Mouse (Mus musculus) midbrain, embryonic 12.5 days (tissue): ENCODE measurements around the gene Cth. TPM values are rescaled to one million over a fixed set of nuclear protein-coding genes. Genes with fewer than 3 reads are reported as not detected.

ENCODE experiments used
- ATAC-seq: fragments of 200-750 bp; cut with Nextera tagmentation; 2 replicates; pipeline ENCODE4 v1.8.0; 2017; ENCODE audit warnings: low read depth, moderate TSS enrichment, moderate library complexity; ENCODE audit not compliant: low FRiP score
- H3K27ac ChIP-seq: fragments of 300-500 bp; sonication (generic); replicated peaks from 2 replicates; pipeline ENCODE4 v1.5.1; 2016; ENCODE audit warnings: mild to moderate bottlenecking
- H3K27me3 ChIP-seq: fragments of 300-500 bp; sonication (generic); 2 replicates; pipeline ENCODE4 v1.6.1; 2016; ENCODE audit warnings: mild to moderate bottlenecking
- H3K36me3 ChIP-seq: fragments of 300-500 bp; sonication (generic); 2 replicates; pipeline ENCODE4 v1.6.1; 2016
- H3K4me1 ChIP-seq: fragments of 300-500 bp; sonication (generic); 2 replicates; pipeline ENCODE4 v1.6.1; 2016
- H3K4me2 ChIP-seq: fragments of 300-500 bp; sonication (generic); replicated peaks from 2 replicates; pipeline ENCODE4 v1.6.1; 2016; ENCODE audit warnings: mild to moderate bottlenecking, moderate library complexity
- H3K4me3 ChIP-seq: fragments of 300-500 bp; sonication (generic); 2 replicates; pipeline ENCODE4 v1.5.1; 2016; ENCODE audit warnings: mild to moderate bottlenecking
- H3K9ac ChIP-seq: fragments of 300-500 bp; sonication (generic); replicated peaks from 2 replicates; pipeline ENCODE4 v1.6.1; 2016; ENCODE audit warnings: mild to moderate bottlenecking, moderate library complexity
- H3K9me3 ChIP-seq: fragments of 300-500 bp; sonication (generic); 2 replicates; pipeline ENCODE4 v1.6.1; 2016; ENCODE audit warnings: mild to moderate bottlenecking
- WGBS: fragments of 180-500 bp; shearing (Covaris S2); methylation state at CpG from one replicate; pipeline ENCODE4 v1.1.7; 2016; 5-methylcytosine and 5-hydroxymethylcytosine counted together
- polyA plus RNA-seq: library from polyadenylated mRNA; unstranded; fragments of >200 nt; fragmentation: Nextera tagmentation; extraction: Ambion mirVana; gene quantifications from 2 replicates; pipeline ENCODE4 v1.2.1, GENCODE M21; 2016

The Cth gene
- polyA plus RNA-seq = 7.4 and 10.1 TPM in 2 replicates

DNA sequence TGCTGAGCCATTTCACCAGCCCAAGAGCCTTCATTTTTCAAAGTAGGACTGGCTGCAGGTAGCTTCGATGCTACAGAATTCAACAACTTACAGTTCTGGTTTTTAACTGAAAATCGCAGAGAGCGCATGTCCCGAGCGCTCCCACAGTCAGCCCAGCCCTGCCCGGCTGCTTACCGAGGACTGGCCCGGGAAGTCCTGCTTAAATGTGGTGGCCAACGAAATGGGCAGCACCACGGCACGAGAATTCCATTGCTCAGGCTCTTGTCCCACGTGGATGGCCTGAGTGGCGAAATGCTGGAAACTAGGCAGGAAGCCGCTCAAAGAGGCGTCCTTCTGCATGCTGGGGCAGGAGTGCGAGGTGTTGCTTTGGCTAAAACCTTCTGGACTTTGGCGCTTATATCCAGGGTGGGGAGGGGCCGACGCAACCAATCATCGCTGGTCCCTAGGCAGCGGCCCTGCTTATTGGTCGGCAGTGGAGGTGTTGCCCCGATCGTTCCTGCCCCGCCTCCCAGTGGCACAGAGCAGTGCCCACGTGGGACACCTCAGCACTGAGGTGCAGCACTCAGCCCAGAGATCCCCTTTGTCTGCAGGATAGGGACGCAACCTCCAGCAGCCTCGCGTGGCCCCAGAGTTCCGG lies at the start of gene Cth:
TSS of gene Cth (minus strand) at position 386 of the 637 bp plus-strand sequence.
- Histone ChIP-seq H3K4me3 (peak within 1 kb of the TSS; percentile 46), H3K9me3 (no peaks in the 10 kb centered on the region), H3K4me1 (peaks cover 9% of the 10 kb centered on the region; the same call in 1 of the 2 replicates), H3K27me3 (peaks cover 3% of the 10 kb centered on the region; the same call in 1 of the 2 replicates), H3K27ac (no peak within 1 kb of the TSS), H3K9ac (peak within 1 kb of the TSS; percentile 39; the same call in 1 of the 2 replicates), H3K4me2 (peak within 1 kb of the TSS; percentile 65), H3K36me3 (no peaks in the 10 kb centered on the region)
- ATAC-seq = peak; percentile 100
- under 1% methylated on average over 30 of the region's 30 CpGs for WGBS

DNA sequence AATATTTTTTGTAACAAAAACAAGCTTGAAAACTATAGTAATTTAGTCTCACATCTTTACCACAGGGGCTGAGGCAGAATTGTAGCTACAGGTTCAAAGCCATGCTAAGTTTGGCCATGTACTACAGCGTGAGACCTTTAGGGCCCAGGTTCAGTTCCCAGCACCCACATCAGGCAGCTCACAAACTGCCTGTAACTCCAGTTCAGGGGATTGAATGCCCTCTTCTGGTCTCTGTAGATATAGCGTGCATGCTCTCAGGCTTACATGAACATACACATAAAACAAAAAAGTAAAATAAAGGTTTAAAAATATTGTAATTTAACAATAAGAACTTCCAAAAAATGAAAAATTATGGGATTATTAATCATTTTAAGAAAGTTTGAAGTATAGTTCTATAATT lies 48.4 kb upstream of the Cth start:
- no peaks in the 10 kb centered on the region for H3K4me1 ChIP-seq
- H3K27me3 ChIP-seq = no peaks in the 10 kb centered on the region
- ATAC-seq = no peak
- H3K4me2 ChIP-seq = no peak overlapping the region
- H3K9ac ChIP-seq = no peak overlapping the region
- 97% methylated on average over 2 of the region's 2 CpGs for WGBS
- no peaks in the 10 kb centered on the region for H3K36me3 ChIP-seq
- H3K27ac ChIP-seq = no peak overlapping the region
- H3K4me3 ChIP-seq = no peak overlapping the region
- no peaks in the 10 kb centered on the region for H3K9me3 ChIP-seq

DNA sequence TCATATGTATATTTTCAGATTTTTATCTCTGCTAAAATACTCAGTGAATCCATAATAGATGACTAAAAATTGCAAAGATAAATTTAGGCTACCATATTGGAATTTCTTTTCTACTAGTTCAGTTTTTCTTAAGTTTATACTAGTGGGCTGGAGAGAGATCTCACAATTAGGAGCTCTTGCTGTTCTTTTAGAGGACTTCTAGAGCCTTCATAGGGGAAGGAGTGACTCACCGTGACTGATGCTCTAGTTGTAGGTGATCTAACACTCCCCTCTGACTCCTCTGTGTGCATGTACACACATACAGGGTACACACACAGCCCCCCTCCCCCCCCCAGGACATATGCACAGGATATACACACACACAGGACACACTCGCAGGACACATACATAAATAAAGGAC lies 46.3 kb upstream of the Cth start:
- WGBS = 96% methylated on average over 2 of the region's 2 CpGs

DNA sequence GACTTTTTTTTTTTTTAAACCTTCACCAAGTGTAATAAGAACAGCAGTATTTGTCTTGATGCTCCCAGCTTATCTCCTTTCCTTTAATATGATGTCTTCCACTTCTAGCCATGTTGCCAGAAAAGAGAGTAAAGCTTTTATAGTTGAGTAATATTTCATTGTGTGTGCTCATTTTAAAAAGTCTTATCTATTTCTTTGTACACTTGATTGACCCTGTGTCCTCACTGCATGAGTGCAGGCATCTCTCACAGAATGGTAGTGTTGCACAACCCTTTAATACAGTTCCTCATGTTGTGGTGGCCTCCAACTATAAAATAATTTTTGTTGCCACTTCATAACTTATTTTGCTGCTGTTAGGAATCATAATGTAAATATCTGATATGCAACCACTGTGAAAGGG lies 32.4 kb upstream of the Cth start:
- no peak for ATAC-seq
- no peak overlapping the region for H3K4me2 ChIP-seq

More for the DNA sequence above, 46.3 kb upstream of the Cth start:
- H3K27ac ChIP-seq = no peak overlapping the region
- no peaks in the 10 kb centered on the region for H3K36me3 ChIP-seq
- no peak overlapping the region for H3K4me2 ChIP-seq
- no peak overlapping the region for H3K9ac ChIP-seq
- no peak for ATAC-seq
- H3K27me3 ChIP-seq = no peaks in the 10 kb centered on the region
- H3K4me3 ChIP-seq = no peak overlapping the region
- H3K9me3 ChIP-seq = no peaks in the 10 kb centered on the region
- H3K4me1 ChIP-seq = no peaks in the 10 kb centered on the region

DNA sequence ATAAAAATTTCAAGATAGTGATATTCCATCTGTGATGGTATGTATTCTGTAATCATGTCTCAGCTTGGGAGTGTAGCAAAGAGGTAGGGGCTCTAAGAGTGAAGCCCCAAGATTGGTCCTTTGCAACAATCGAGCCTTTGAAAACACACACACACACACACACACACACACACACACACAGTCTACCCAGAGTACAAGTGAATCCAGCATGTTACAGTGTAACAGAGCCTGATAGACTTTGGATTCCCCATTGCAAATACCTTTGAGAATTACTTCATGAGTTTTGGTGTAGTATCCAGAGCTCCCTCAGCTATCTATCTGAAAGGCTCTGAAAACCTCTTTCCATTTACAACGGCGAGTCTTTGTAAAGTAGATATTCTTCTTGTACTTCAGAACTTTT lies 31.3 kb upstream of the Cth start:
- WGBS = 96% methylated on average over 3 of the region's 3 CpGs
- Histone ChIP-seq H3K9ac (no peak overlapping the region), H3K36me3 (0 out of 2 replicates have a peak, but pooled peaks cover 8% of the 10 kb centered on the region)

More for the DNA sequence above, 32.4 kb upstream of the Cth start:
- peaks cover 2% of the 10 kb centered on the region for H3K36me3 ChIP-seq
- H3K27ac ChIP-seq = no peak overlapping the region
- no peak overlapping the region for H3K9ac ChIP-seq
- no peaks in the 10 kb centered on the region for H3K9me3 ChIP-seq
- no peak overlapping the region for H3K4me3 ChIP-seq
- H3K4me1 ChIP-seq = no peaks in the 10 kb centered on the region
- no peaks in the 10 kb centered on the region for H3K27me3 ChIP-seq

DNA sequence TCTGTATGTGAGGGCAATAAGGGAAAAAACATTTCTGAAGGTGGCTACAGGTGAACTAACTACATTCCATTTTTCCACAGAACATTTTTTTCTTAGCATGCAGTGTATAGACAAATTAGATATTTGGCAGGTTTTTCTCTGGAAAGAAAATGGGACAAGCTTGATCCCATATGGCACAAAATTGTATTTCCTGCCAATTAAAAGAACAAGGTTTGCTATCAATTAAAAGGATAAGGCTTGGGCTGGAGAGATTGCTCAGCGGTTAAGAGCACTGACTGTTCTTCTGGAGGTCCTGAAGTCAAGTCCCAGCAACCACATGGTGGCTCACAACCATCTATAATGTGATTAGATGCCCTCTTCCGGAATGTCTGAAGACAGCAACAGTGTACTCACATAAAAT lies 30.6 kb upstream of the Cth start:
- 86% methylated on average over 2 of the region's 2 CpGs for WGBS
- no peak overlapping the region for H3K27ac ChIP-seq

More for the DNA sequence above, 31.3 kb upstream of the Cth start:
- Histone ChIP-seq H3K27ac (no peak overlapping the region), H3K9me3 (no peaks in the 10 kb centered on the region), H3K4me1 (no peaks in the 10 kb centered on the region), H3K4me2 (no peak overlapping the region), H3K27me3 (no peaks in the 10 kb centered on the region), H3K4me3 (no peak overlapping the region)
- no peak for ATAC-seq

DNA sequence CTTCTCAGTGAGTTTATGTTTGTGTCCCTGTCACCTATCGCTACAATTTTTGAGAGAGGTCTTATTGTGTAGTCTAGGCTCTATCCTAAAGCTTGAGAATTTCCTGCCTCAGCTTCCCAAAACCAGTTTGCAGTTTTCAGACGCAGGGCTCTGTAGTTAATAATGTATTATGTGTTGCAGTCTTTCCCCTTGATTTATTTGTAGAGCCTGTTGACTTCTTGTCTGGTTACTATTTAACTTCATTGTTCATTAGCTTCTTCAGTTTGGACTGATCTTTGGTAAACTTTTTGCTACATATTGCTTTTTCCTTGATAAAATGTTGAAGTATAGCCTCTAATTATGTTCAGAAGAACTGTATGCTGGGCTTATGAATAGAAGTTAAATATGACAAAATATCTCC lies 27.8 kb upstream of the Cth start:
- H3K27ac ChIP-seq = no peak overlapping the region
- H3K4me1 ChIP-seq = peaks cover 11% of the 10 kb centered on the region
- ATAC-seq = no peak
- H3K4me3 ChIP-seq = no peak overlapping the region
- 0 out of 2 replicates have a peak, but pooled peaks cover 8% of the 10 kb centered on the region for H3K36me3 ChIP-seq
- H3K4me2 ChIP-seq = no peak overlapping the region
- no peak overlapping the region for H3K9ac ChIP-seq
- H3K9me3 ChIP-seq = no peaks in the 10 kb centered on the region
- H3K27me3 ChIP-seq = no peaks in the 10 kb centered on the region
- 96% methylated on average over 2 of the region's 2 CpGs for WGBS

More for the DNA sequence above, 30.6 kb upstream of the Cth start:
- Histone ChIP-seq H3K4me1 (no peaks in the 10 kb centered on the region), H3K36me3 (0 out of 2 replicates have a peak, but pooled peaks cover 8% of the 10 kb centered on the region), H3K4me3 (no peak overlapping the region), H3K9me3 (no peaks in the 10 kb centered on the region), H3K9ac (no peak overlapping the region), H3K27me3 (no peaks in the 10 kb centered on the region), H3K4me2 (no peak overlapping the region)
- ATAC-seq = no peak

DNA sequence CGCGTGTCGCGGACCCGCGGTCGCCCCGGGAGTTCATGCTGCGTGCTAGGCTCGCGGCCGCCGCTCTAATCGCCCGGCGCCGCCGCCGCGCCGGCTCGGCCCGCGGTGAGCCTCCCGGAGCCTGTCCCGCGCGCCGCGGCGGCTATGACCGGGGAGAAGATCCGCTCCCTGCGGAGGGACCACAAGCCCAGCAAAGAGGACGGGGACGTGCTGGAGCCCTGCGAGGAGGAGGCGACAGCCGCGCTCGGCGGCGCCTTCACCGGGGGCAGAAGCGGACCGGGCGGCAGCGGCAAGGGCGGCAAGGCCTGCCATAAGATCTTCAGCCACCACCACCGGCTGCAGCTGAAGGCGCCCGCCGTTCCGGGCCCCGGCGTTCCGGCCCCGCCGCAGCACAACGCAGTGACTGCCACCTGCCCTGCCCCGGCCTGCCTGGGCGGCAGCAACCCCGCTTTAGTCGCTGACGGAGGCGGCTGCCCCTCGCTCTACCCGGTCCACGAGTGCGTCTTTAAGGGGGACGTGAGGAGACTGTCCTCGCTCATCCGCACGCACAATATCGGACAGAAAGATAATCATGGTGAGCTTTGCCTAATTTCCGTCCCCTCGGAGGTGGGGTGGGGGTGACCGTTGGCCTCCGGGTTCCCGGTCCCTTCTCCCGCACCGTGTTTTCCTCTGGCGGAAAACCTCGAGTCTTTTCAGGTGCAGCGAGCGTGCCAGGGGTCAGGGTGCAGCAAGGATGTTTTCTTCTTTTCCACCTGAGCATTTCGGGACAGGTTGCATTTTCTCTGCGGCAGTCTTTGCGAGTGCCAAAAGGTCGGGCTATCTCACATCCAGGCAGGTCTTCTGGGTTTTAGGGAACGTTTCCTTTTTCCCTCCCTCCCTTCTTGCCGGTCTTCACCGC lies 22.8 kb upstream of the Cth start:
- H3K4me2 ChIP-seq = peak overlapping the region; percentile 93
- H3K36me3 ChIP-seq = 0 out of 2 replicates have a peak, but pooled peaks cover 8% of the 10 kb centered on the region
- peak; percentile 75 for ATAC-seq
- no peaks in the 10 kb centered on the region for H3K9me3 ChIP-seq
- peaks cover 11% of the 10 kb centered on the region for H3K4me1 ChIP-seq
- H3K9ac ChIP-seq = peak overlapping the region; percentile 97
- H3K27ac ChIP-seq = peak overlapping the region; percentile 96
- WGBS = under 1% methylated on average over 90 of the region's 93 CpGs
- peak overlapping the region; percentile 99 for H3K4me3 ChIP-seq
- H3K27me3 ChIP-seq = no peaks in the 10 kb centered on the region

DNA sequence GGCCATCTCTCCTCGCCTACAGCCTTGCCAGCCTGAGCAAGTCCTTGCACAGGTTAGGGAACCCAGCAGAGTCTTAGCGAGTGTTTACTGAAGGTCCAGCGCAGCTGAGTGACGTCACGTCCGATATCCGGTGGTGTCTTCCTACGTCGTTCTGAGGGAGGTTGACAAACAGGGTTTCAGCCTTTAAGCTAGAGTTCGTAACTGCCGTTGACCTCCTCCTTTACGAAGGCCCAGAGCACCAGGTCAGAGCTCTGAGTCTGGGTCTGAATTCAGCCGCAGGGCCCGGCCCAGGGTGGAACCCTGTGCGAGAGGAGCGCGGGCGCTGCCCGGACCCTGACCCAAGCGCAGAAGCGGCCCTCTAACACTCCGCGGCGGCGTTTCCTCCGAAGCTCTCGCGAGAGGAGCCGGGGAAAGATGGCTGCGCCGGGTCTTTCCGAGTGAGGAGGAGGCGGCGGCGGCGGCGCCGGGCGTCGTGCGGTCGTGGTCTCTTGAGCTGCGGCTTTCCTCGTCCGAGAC lies 22.0 kb upstream of the Cth start, which contains the start of gene Ankrd13c:
TSS of gene Ankrd13c (plus strand) at position 397 of the 516 bp plus-strand sequence.
- no peaks in the 10 kb centered on the region for H3K27me3 ChIP-seq
- peaks cover 11% of the 10 kb centered on the region for H3K4me1 ChIP-seq
- peak; percentile 97 for ATAC-seq
- peak within 1 kb of the TSS; percentile 93 for H3K4me2 ChIP-seq
- peak within 1 kb of the TSS; percentile 97 for H3K9ac ChIP-seq
- H3K27ac ChIP-seq = peak within 1 kb of the TSS; percentile 96
- H3K4me3 ChIP-seq = peak within 1 kb of the TSS; percentile 99
- H3K36me3 ChIP-seq = 0 out of 2 replicates have a peak, but pooled peaks cover 7% of the 10 kb centered on the region
- under 1% methylated on average over 45 of the region's 45 CpGs for WGBS
- no peaks in the 10 kb centered on the region for H3K9me3 ChIP-seq

DNA sequence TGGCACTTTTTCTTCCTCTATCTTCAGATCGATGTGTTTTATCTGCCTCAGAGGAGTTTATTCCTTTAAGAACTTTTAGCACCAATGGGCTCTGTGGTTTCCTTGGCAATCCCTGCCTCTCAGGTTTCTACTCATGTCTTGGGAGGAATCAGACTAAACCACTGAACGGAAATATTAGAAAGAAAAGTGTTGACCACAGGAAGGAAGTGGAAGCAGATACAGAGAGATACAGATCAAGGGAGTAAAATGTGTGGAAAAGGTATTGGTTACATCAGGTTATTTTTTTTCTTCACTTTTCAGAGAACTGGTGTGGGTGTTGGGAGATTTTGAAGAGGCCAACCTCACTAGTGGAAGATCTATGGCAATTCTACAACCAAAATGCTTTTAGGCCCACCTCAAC lies 13.7 kb upstream of the Cth start:
- Histone ChIP-seq H3K4me2 (no peak overlapping the region), H3K27me3 (no peaks in the 10 kb centered on the region), H3K36me3 (no peaks in the 10 kb centered on the region), H3K9ac (no peak overlapping the region), H3K4me1 (no peaks in the 10 kb centered on the region), H3K4me3 (no peak overlapping the region), H3K27ac (no peak overlapping the region), H3K9me3 (no peaks in the 10 kb centered on the region)
- WGBS = 83% methylated on average over 2 of the region's 2 CpGs
- no peak for ATAC-seq

DNA sequence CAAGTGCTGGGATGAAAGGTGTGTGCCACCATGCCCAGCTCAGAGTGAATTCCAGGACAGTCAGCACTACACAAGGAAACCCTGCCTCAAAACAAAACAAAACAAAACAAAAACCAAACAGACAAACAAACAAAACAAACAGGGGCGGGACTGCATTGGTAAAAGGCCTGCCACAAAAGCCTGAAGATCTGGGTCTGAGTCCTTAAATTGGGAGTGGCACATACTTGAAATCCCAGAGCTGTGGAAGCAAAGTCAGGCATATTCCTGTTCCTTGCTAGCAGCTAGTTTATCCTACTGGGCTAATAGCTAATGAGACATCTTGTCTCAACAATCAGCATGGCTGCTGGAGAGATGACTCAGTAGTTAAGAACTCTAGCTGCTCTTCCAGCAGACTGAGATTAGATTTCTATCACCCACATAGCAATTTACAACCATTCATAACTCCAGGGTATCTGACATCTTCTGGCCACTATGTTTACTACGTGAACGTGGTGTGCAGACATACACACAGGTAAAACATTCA lies 9.5 kb upstream of the Cth start:
- H3K4me2 ChIP-seq = no peak overlapping the region
- H3K4me1 ChIP-seq = no peaks in the 10 kb centered on the region
- H3K27ac ChIP-seq = no peak overlapping the region
- ATAC-seq = no peak
- H3K4me3 ChIP-seq = no peak overlapping the region
- H3K27me3 ChIP-seq = no peaks in the 10 kb centered on the region
- WGBS = 87% methylated on average over 3 of the region's 3 CpGs
- no peaks in the 10 kb centered on the region for H3K9me3 ChIP-seq
- no peak overlapping the region for H3K9ac ChIP-seq
- no peaks in the 10 kb centered on the region for H3K36me3 ChIP-seq
